Mouse (Mus musculus) megakaryocyte, embryonic 14.5 days (primary cell): ENCODE results near the gene Trmo.

ENCODE experiments used
- FLI1 ChIP-seq: IDR thresholded peaks from 2 replicates; pipeline ENCODE4 v1.6.1; 2012; ENCODE audit warnings: low read length, inconsistent platforms, mixed read lengths
- GATA1 ChIP-seq: IDR thresholded peaks from 3 replicates; pipeline ENCODE4 v1.6.1; 2012; ENCODE audit warnings: mixed read lengths, low read length, inconsistent platforms, borderline replicate concordance

DNA sequence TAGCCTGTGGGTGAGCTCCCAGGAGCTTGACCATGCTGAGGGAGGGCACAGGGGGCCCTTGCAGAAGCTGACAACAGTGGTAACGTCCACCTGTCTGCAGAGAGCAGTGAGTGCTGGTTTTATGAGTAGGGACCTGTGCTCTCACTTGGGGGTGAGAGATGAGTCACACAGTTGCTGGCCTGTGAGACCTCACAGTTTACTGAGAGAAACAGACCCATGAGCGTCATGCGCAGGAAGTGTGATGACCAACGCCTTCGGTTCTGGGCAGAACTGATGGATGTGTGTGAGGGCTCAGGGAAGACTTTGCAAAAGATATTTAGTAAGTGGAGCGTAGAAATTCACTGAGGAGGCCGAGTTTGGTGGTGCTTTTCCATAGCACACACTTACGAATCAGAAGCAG, 33.4 kb upstream of the Trmo start:
- no peak for TF ChIP-seq FLI1
- no peak for TF ChIP-seq GATA1
